Comparison of ENCODE assay signal across 8 mouse cellular contexts in genomic region chr6:88074752-88075554, GRCm38 (mm10). TPM values are rescaled to one million over a fixed set of nuclear protein-coding genes. Genes with fewer than 3 reads are reported as not detected.
DNase-seq lines count a peak whose midpoint lies in the region; ATAC-seq and TF ChIP-seq lines count a peak whose summit lies in the region.

No protein-coding gene starts in this region.

- peaks cover 11% of the 10 kb centered on the region; the same call in 1 of the 2 replicates for H3K4me1 ChIP-seq in hindbrain, embryonic 13.5 days (replicated peaks)

- in situ Hi-C loops in Patski (cut with MboI; ENCODE audit: low pct_unique_long_range_greater_than_20kb), result no loop called here

- CTCF ChIA-PET in Patski (lab: Charles Lee), result interaction anchor here (0.5 to 1.0 kb wide), 2 partner anchors 77 to 371 kb away, joined by 3 read pairs; partner anchors contain the start of gene Eefsec

- no peaks in the 10 kb centered on the region for H3K27me3 ChIP-seq in Patski
- H3K27me3 ChIP-seq in hindbrain, embryonic 13.5 days, result peaks cover 60% of the 10 kb centered on the region

- peak overlapping the region; percentile 96 for H3K27ac ChIP-seq in hindbrain, embryonic 13.5 days

- TF ChIP-seq CTCF in Patski (IDR thresholded peaks at IDR 0.05), result peak; percentile 89

- no peak for DNase-seq in Patski (ENCODE audit: low read depth, low spot score)
- peak; percentile 94 to 96 for DNase-seq in cerebellum, postnatal 14 days
- peak; percentile 92 for DNase-seq in frontal cortex, postnatal 14 days (ENCODE audit: low spot score in 2 of 2)
- DNase-seq in layer of hippocampus, postnatal 25 days (ENCODE audit: extremely low spot score in 1 of 2, low spot score in 1 of 2), result peak; percentile 84 to 93
- peak; percentile 97 for DNase-seq in lung, postnatal 25 days (ENCODE audit: low spot score)
- peak; percentile 97 for DNase-seq in retina, embryonic 14.5 days (ENCODE audit: low spot score)
- DNase-seq in thymus, postnatal 4 days, result peak; percentile 94

- POLR2A ChIA-PET in Patski (lab: Charles Lee), result no interaction called here

- no peaks in the 10 kb centered on the region for H3K9me3 ChIP-seq in hindbrain, embryonic 13.5 days

- WGBS in hindbrain, embryonic 13.5 days, result 5% methylated on average over 32 of the region's 32 CpGs

- H3K9ac ChIP-seq in hindbrain, embryonic 13.5 days, result peak overlapping the region; percentile 78

- peak overlapping the region; percentile 68 for H3K4me2 ChIP-seq in hindbrain, embryonic 13.5 days

- ATAC-seq in Patski, result peak; percentile 79
- ATAC-seq in hindbrain, embryonic 13.5 days (ENCODE audit: low FRiP score), result peak; percentile 97

- no peaks in the 10 kb centered on the region for H3K36me3 ChIP-seq in hindbrain, embryonic 13.5 days

- H3K4me3 ChIP-seq in hindbrain, embryonic 13.5 days, result peak overlapping the region; percentile 49

RNA-seq across cellular contexts. Expression of gene Rpn1, which starts 9.3 kb away (rescaled TPM):
- polyA plus RNA-seq in Patski (2021), result 218 TPM
- polyA plus RNA-seq in hindbrain, embryonic 13.5 days (2015; fragmentation: Nextera tagmentation; extraction: Ambion mirVana), result 284 and 286 TPM in 2 replicates
- total RNA-seq in layer of hippocampus, postnatal 25 days (2021), result 100 to 1,000 TPM; 166 to 175 TPM

RNA-seq across cellular contexts. Expression of gene Rab7, which starts 29.9 kb away (rescaled TPM):
- 345 TPM for polyA plus RNA-seq in Patski (2021)
- 290 and 303 TPM in 2 replicates for polyA plus RNA-seq in hindbrain, embryonic 13.5 days (2015; fragmentation: Nextera tagmentation; extraction: Ambion mirVana)
- 100 to 1,000 TPM; 327 to 360 TPM for total RNA-seq in layer of hippocampus, postnatal 25 days (2021)
